Comparison of ENCODE assay signal across 32 mouse cellular contexts in the genomic region with DNA sequence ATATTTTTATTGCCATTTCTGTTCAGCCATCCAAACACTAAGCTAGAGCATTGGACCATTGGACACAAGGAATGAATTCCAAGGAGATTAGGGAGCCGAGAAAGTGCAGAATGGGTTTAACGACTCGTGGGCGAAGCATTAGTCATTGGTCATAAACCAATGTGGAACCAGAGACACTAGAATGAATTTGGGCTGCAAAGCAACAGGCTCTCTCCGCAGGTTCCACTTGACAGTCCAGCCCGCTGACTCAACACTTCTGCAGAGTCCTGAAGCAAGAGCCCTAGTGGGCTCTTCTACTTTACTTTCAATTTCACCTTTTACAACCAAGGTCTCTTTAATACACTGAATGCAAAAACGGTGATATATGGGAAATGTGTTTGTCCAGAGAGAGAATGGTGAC.
DNase-seq lines count a peak whose midpoint lies in the region; ATAC-seq lines count a peak whose summit lies in the region.
"Had no signal": no experiment of that assay in that cellular context is flagged by ENCODE, and none has a peak within 500 bp of the region (broad histone marks: within the 10 kb centered on the region; RNA-seq: fewer than 3 reads in every experiment).

No protein-coding gene starts in this region.

- ATAC-seq in kidney, embryonic 14.5 days (ENCODE audit: low FRiP score, low TSS enrichment) = no peak; the same call in 1 of the 2 replicates
- ATAC-seq in common myeloid progenitor, adult 5-6 weeks (replicated peaks; ENCODE audit: low read depth, poor library complexity, severe bottlenecking) = 0 out of 2 replicates have a peak, but pooled peaks have one; percentile 25
- ATAC-seq in megakaryocyte, adult 5-6 weeks (ENCODE audit: poor library complexity, severe bottlenecking) = peak; percentile 60
- no peak for ATAC-seq in forebrain, embryonic 11.5 days (replicated peaks; ENCODE audit: low FRiP score)
- ATAC-seq: activated CD4-positive, CD25-positive, alpha-beta regulatory T cell, adult 4 months; CD4-positive, CD25-positive, alpha-beta regulatory T cell, adult 4 months; forebrain, embryonic 16.5 days; intestine, postnatal 0 days; lung, postnatal 0 days; midbrain, embryonic 15.5 days had no signal

- no peaks in the 10 kb centered on the region for H3K4me1 ChIP-seq in kidney, embryonic 14.5 days (ENCODE audit: control insufficient read depth, insufficient read depth, low read length)
- H3K4me1 ChIP-seq in forebrain, embryonic 11.5 days (replicated peaks; ENCODE audit: control insufficient read depth, insufficient read depth, low read length) = no peaks in the 10 kb centered on the region
- H3K4me1 ChIP-seq: embryonic facial prominence, embryonic 12.5 days; hindbrain, embryonic 13.5 days; limb, embryonic 15.5 days; liver, embryonic 13.5 days; midbrain, embryonic 10.5 days; midbrain, embryonic 15.5 days had no signal

- no peaks in the 10 kb centered on the region for H3K27me3 ChIP-seq in kidney, embryonic 14.5 days (ENCODE audit: control insufficient read depth, insufficient read depth, low read length)
- no peaks in the 10 kb centered on the region for H3K27me3 ChIP-seq in forebrain, embryonic 11.5 days (ENCODE audit: control insufficient read depth, insufficient read depth, low read length)
- H3K27me3 ChIP-seq: embryonic facial prominence, embryonic 12.5 days; hindbrain, embryonic 13.5 days; limb, embryonic 15.5 days; liver, embryonic 13.5 days; midbrain, embryonic 15.5 days had no signal

- H3K9ac ChIP-seq in kidney, embryonic 14.5 days (ENCODE audit: low read depth, low read length) = no peak overlapping the region
- no peak overlapping the region for H3K9ac ChIP-seq in forebrain, embryonic 11.5 days (ENCODE audit: low read length)
- H3K9ac ChIP-seq: embryonic facial prominence, embryonic 12.5 days; hindbrain, embryonic 13.5 days; limb, embryonic 15.5 days; liver, embryonic 13.5 days; midbrain, embryonic 15.5 days had no signal

- peak; percentile 17 for DNase-seq in kidney, adult 9 months
- peak; percentile 13 for DNase-seq in kidney, postnatal 10 days
- no peak for DNase-seq in forebrain, embryonic 11.5 days (ENCODE audit: low spot score)
- no peak for DNase-seq in ovary, adult 18-20 months (ENCODE audit: low spot score)
- DNase-seq: adrenal gland, adult 2 months; adrenal gland, postnatal 36 days; cerebellum, adult 18-20 months; cerebellum, postnatal 25 days; gastrocnemius, postnatal 10 days; heart, postnatal 36 days; liver, embryonic 13.5 days; lung, adult 18-20 months; right cerebral cortex, adult 18-20 months; spleen, adult 18-20 months; thymus, adult 2 months; thymus, postnatal 36 days had no signal

- no peaks in the 10 kb centered on the region for H3K36me3 ChIP-seq in kidney, embryonic 14.5 days (ENCODE audit: control insufficient read depth, insufficient read depth, low read length)
- H3K36me3 ChIP-seq in forebrain, embryonic 11.5 days (ENCODE audit: control insufficient read depth, insufficient read depth, low read length) = no peaks in the 10 kb centered on the region
- H3K36me3 ChIP-seq: embryonic facial prominence, embryonic 12.5 days; hindbrain, embryonic 13.5 days; limb, embryonic 15.5 days; liver, embryonic 13.5 days; midbrain, embryonic 10.5 days; midbrain, embryonic 15.5 days had no signal

- H3K4me3 ChIP-seq in kidney, embryonic 14.5 days (ENCODE audit: low read length) = no peak overlapping the region
- H3K4me3 ChIP-seq in forebrain, embryonic 11.5 days (ENCODE audit: low read depth, low read length) = no peak overlapping the region
- H3K4me3 ChIP-seq: embryonic facial prominence, embryonic 12.5 days; hindbrain, embryonic 13.5 days; left cerebral cortex, adult 2 months; limb, embryonic 15.5 days; liver, embryonic 13.5 days; midbrain, embryonic 10.5 days; midbrain, embryonic 15.5 days had no signal

- no peaks in the 10 kb centered on the region for H3K9me3 ChIP-seq in kidney, embryonic 14.5 days (ENCODE audit: control insufficient read depth, low read length)
- no peaks in the 10 kb centered on the region for H3K9me3 ChIP-seq in forebrain, embryonic 11.5 days (ENCODE audit: control insufficient read depth, low read length)
- H3K9me3 ChIP-seq: embryonic facial prominence, embryonic 12.5 days; hindbrain, embryonic 13.5 days; limb, embryonic 15.5 days; midbrain, embryonic 15.5 days had no signal

- no peak overlapping the region for H3K27ac ChIP-seq in kidney, embryonic 14.5 days (ENCODE audit: low read depth, low read length)
- no peak overlapping the region for H3K27ac ChIP-seq in forebrain, embryonic 11.5 days (ENCODE audit: low read depth, low read length)
- H3K27ac ChIP-seq: embryonic facial prominence, embryonic 12.5 days; hindbrain, embryonic 13.5 days; left cerebral cortex, adult 2 months; limb, embryonic 15.5 days; liver, embryonic 13.5 days; macrophage; midbrain, embryonic 10.5 days; midbrain, embryonic 15.5 days had no signal

- H3K4me2 ChIP-seq in kidney, embryonic 14.5 days (replicated peaks; ENCODE audit: low read depth, low read length) = no peak overlapping the region
- no peak overlapping the region for H3K4me2 ChIP-seq in forebrain, embryonic 11.5 days (ENCODE audit: low read depth, low read length, severe bottlenecking)
- H3K4me2 ChIP-seq: embryonic facial prominence, embryonic 12.5 days; heart, embryonic 11.5 days; hindbrain, embryonic 13.5 days; limb, embryonic 15.5 days; liver, embryonic 13.5 days; midbrain, embryonic 15.5 days had no signal

- 47% methylated on average over 7 of the region's 7 CpGs for WGBS in kidney, embryonic 14.5 days
- 79% methylated on average over 7 of the region's 7 CpGs for WGBS in forebrain, embryonic 11.5 days

Comparison
In these comparisons a context has a peak if more than half of its experiments do, and no peak if none do; other contexts are left out.
1. DNase-seq: peak in kidney, adult 9 months (single experiment) and kidney, postnatal 10 days (single experiment); none in forebrain, embryonic 11.5 days (single experiment) and ovary, adult 18-20 months (single experiment).
2. ATAC-seq: peak in common myeloid progenitor, adult 5-6 weeks (single experiment) and megakaryocyte, adult 5-6 weeks (single experiment); none in kidney, embryonic 14.5 days (single experiment) and forebrain, embryonic 11.5 days (single experiment).